Mouse (Mus musculus): ENCODE measurements at regions not wholly inside any gene's neighbourhood (a gene's known extent, or its start where the extent isn't known, plus 50 kb on each side); places are given as distances from the start of the nearest gene placed in this dataset.

- no peak for DNase-seq (ENCODE audit: low read depth, low spot score)
These were observed 368.0 kb upstream of the Stxbp6 start for GRCm38 (mm10) chr12:45442474-45442873.

GRCm38 (mm10) chr12:45439745-45440144, 365.2 kb upstream of the Stxbp6 start:
- no peak for DNase-seq (ENCODE audit: low read depth, low spot score)

- DNase-seq (ENCODE audit: low read depth, low spot score), result no peak
These were observed 362.8 kb upstream of the Stxbp6 start for GRCm38 (mm10) chr12:45437271-45437670.

GRCm38 (mm10) chr12:45399436-45399835, 324.9 kb upstream of the Stxbp6 start:
- no peak for DNase-seq (ENCODE audit: low read depth, low spot score)

GRCm38 (mm10) chr12:45384864-45385263, 310.4 kb upstream of the Stxbp6 start:
- DNase-seq (ENCODE audit: low read depth, low spot score), result peak; percentile 22

Data from retina, adult 2 months (tissue).